Mouse (Mus musculus) c-Kit-positive CD71-positive TER-119-negative erythroid progenitor cells, embryonic 14.5 days (primary cell): Measurements from ENCODE around the gene Ap4b1.
"Not testable (repeated sequence)": the region's sequence is repeated elsewhere in the genome, so short reads cannot be mapped to it uniquely, and the experiment has no call there.

Source experiments
- DNase-seq: peaks from one replicate; pipeline ENCODE4 v3.0.0-alpha.2; 2013; ENCODE audit warnings: low read depth

Gene Ap4b1

DNA sequence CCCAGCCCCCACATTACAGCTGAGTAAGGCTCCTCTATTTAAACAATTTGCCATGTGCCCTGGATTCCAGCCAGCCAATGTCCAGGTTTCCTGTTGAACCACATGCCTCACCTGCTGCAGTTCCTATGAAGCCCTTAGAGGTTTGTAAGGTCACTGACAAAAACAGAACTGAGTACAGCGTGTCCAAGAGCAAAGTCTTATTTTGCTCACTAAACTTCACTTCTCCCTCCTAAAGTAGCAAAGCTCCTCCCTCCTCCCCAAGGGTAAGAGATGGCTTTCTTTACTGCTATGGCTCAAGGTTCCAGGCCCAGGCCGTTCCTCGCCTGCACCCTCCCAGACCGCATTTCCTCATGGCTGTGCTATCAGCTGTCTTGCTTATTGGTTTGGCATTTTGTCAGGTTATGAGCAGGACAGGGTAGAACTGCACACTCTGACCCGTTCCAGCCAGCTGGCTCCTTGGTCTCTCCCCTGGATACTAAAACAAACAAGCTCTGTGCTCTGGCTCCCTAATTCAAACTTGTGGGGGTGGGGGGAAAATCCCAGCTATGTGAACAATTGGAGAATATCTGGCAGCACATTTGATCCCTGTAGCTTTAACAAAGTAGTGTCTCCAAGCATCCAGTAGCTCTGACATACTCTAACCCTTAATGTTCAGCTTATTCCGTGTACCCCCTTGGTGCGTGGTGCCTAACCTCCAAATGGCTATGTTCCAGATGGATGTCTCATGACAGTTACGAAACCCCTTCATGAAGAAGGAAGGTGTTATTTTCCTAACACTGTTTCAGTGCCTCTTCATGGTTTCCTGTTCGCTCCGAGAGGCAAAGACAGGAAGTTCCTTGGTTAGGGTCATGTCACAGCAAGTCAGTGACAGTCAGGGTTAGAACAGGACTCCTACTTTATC, 7.4 kb upstream of the Ap4b1 start:
- DNase-seq = no peak

DNA sequence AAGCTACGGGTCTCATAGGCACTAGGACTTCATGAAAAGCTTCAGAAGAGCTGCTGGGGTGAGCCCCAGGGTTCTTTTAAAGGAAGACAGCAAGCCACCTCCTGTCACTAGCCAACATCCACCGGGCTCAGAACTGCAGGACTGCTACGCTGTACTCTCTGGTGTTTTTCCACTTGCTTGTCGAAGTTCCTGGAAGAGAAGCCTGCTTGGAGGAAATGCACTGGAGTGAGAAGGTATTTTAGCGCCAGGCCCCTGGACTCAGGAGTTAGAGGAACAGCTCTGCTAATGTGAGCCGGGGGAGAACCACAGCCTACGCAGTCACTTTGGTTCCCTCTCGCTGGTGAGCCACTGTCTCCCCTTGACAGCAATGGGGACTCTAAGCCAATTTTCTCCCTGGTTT, 6.5 kb upstream of the Ap4b1 start:
- DNase-seq = no peak

- no peak for DNase-seq
Observed at GRCm38 (mm10) chr3:103805671-103806070, 3.6 kb upstream of the Ap4b1 start.

DNA sequence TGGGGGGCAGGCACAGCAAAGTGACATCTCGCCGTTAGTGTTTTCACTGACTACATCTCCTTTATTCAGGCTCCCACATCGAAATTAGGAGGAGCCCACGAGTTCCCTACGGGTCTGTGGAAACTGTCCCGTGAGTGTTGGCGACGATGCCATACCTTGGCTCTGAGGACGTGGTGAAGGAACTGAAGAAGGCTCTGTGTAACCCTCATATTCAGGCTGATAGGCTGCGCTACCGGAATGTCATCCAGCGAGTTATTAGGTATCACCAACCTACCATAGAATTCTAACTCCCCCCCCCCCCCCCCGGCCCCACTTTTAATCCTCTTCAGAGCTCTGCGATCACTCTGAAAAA, 455 bp downstream of the Ap4b1 start:
- no peak for DNase-seq

- no peak for DNase-seq
Observed at GRCm38 (mm10) chr3:103810967-103811366, 1.6 kb downstream of the Ap4b1 start.

DNA sequence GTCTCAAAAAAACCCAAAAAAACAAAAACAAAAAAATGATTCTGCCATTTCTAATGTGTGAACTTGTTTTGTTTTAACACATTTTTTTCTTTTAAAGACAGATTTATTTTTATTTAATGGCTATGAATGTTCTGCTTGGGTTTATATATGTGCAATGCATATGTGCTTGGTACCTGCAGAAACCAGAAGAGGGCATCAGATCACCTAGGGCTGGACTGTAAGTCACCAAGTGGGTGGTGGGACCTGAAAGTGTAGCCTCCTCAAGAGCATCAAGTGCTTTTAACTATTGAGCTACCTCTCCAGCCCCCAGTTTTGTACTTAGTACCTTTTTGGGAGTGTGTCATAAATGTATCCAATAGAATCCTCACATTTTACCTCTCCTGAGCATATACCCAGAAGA, 18.2 kb downstream of the Ap4b1 start:
- DNase-seq = no peak

DNA sequence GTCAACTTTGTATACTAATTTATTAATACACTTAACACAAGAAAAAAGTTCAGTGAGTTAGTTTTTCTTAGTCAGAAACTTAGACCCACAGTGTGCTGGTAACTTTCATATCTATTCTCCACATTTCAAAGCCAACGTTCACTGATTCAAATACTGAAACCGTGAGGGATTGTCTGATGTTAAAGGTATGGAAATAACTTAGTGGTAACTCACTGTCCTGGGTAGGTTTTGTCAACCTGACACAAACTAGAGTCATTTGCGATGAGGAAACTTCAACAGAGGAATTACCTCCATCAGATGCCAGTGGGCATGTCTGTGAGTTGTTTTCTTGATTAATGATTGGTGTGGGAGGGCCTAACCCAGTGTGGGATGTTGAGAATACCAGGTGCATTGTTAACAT, 19.7 kb downstream of the Ap4b1 start:
- DNase-seq = no peak

DNA sequence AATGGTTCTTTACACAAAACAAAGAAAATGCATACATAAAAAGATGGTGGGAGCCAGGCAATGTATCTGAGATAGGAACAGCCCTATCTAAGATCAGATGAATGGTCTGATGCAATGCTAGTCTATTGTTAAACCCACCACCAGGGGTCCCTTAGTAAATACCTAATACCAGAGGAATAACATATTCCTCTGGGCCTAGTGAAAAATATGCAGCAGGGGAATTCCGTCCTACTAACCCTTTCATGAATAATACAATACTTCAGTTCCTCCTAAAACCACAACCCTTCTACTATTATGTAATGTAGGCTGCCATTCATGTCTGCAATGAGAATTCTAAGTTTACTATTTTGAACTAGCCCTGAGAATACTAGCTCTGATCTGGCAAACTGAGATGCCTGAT, 21.4 kb downstream of the Ap4b1 start:
- DNase-seq = not testable (repeated sequence)

DNA sequence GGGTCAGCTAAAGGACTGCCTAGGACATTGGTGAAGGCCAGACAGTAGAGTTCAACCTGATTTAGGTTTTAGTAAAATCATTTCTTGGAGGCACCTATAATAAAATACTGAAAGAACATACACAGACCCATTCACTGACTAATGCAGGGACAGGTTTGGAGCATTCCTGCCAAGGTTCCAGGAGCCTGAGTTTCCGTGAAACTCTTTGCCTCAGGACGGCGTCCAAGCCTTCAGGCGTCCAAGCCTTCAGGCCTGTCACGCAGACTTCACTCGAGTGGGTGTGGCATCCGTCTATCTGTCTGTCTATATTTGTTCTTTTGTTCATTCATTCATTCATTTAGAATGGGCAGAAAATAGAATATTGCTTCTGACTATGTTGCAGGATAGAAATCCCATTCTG, 21.8 kb downstream of the Ap4b1 start:
- DNase-seq = no peak

GRCm38 (mm10) chr3:103832426-103832825, 23.1 kb downstream of the Ap4b1 start, which contains the start of gene Bcl2l15:
TSS of gene Bcl2l15 (plus strand) at chr3:103832601.
- DNase-seq = no peak

- DNase-seq = no peak
Observed at GRCm38 (mm10) chr3:103834001-103834400, 24.7 kb downstream of the Ap4b1 start.

GRCm38 (mm10) chr3:103835272-103835950, 26.1 kb downstream of the Ap4b1 start:
- no peak for DNase-seq

GRCm38 (mm10) chr3:103835951-103836310, 26.6 kb downstream of the Ap4b1 start:
- no peak for DNase-seq

DNA sequence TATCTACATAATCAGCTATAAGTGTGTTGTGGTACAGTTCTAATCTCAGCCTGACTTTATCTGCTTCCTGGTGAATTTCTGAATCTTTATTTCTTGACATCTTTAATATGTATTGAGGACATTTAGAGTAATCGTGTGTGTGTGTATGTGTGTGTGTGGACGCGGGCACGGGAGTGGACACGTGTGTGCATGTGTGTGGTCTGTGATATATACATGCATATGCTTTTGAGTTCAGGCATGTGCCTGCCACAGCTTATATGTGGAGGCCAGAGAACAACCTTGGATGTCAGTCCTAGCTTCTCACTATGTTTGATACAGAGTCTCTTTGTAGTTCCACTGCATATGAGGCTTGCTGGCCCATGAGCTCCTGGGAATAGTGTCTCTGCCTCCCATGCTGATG, 27.1 kb downstream of the Ap4b1 start:
- no peak for DNase-seq

- DNase-seq = no peak
Observed at GRCm38 (mm10) chr3:103839711-103840110, 30.4 kb downstream of the Ap4b1 start.

DNA sequence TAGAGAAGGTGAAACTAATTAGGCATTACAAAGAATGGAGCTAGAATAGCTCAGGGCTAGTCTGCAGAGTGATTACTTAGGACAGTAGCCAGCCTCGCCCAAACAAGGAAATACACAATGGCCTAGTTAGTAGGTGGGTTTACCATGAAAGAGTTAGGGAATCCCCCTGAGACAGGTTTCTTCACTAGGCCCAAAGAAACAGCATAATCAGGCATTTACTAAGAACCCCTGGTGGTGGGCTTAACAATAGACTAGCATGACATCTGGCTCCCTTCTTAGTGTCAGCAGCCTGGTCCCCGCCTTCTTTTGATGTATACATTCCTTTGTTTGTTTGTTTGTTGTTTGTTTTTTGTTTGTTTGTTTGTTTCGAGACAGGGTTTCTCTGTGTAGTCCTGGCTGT, 30.9 kb downstream of the Ap4b1 start:
- DNase-seq = not testable (repeated sequence)

- DNase-seq = not testable (repeated sequence)
Observed at GRCm38 (mm10) chr3:103840946-103841345, 31.6 kb downstream of the Ap4b1 start.

DNA sequence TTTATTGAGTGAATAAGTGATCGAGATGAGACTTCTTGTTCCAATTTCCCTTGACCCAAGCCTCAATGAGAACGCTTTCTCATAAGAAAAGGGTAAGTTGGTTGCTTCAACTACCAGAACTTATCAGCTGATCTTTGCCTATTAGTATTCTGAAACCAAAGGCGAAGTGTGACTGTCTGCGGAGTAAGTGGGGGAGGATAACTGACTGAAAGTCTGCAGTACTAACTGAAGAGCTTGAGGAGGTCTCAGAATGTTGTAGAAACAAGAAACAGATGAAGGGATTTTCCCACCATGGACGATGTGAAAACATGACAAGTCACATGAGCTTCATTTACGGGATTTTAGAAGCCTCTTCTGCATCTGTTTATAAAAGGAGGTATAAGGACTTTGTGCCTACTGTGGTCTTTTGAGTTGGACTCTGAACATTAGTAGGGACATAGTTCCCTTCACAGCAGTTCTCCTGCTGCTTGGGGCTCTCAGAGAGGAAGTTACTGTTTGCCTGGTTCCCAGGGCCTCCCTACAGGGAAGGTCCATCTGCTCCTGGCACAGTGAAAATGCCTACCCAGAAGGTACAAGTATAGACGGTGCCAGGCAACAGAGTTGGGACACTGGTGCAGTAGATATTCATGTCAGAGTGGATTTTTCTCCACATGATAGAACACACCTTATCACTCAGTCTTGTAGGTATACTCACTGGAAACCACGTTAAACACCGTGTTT, 41.5 kb downstream of the Ap4b1 start:
- DNase-seq = no peak

- DNase-seq = no peak
Observed at GRCm38 (mm10) chr3:103851481-103851880, 42.2 kb downstream of the Ap4b1 start.

- no peak for DNase-seq
Observed at GRCm38 (mm10) chr3:103851882-103852281, 42.6 kb downstream of the Ap4b1 start.

GRCm38 (mm10) chr3:103852565-103853299, 43.4 kb downstream of the Ap4b1 start:
- DNase-seq = peak; percentile 49

GRCm38 (mm10) chr3:103853804-103854203, 44.5 kb downstream of the Ap4b1 start:
- no peak for DNase-seq
